Mouse (Mus musculus) activated CD4-positive, CD25-positive, alpha-beta regulatory T cell, adult 9 weeks (primary cell): ENCODE results near the gene Plekhd1. TPM values are rescaled to one million over a fixed set of nuclear protein-coding genes. Genes with fewer than 3 reads are reported as not detected.

Experiments used
- polyA plus RNA-seq: library from polyadenylated mRNA; unstranded; fragments of 100-300 nt; shearing (Covaris generic); gene quantifications from one replicate; pipeline ENCODE4 v1.2.1, GENCODE M21; 2017

Gene Plekhd1
- polyA plus RNA-seq: 0.38 TPM

GRCm38 (mm10) chr12:80692269-80692972 lies at the start of gene Plekhd1:
Gene Plekhd1, plus strand, starts transcription at chr12:80692591.

GRCm38 (mm10) chr12:80643693-80644505 lies 48.5 kb upstream of the Plekhd1 start, which contains the start of the genes Slc39a9 and Erh:
Gene Slc39a9, plus strand, starts transcription at chr12:80643883.
Gene Erh, minus strand, starts transcription at chr12:80644341.

GRCm38 (mm10) chr12:80760396-80760801 lies 68.0 kb downstream of the Plekhd1 start, which contains the start of gene Ccdc177:
Gene Ccdc177, minus strand, starts transcription at chr12:80760687.

Other genes starting within 250 kb of the Plekhd1 start
- gene Exd2, start 229.5 kb upstream of the Plekhd1 start, polyA plus RNA-seq: 42.0 TPM
- not detected for gene Galnt16, start 174.3 kb upstream of the Plekhd1 start, polyA plus RNA-seq
- gene Slc39a9, start 48.7 kb upstream of the Plekhd1 start, polyA plus RNA-seq: 43.0 TPM
- 73.5 TPM for gene Erh, start 48.2 kb upstream of the Plekhd1 start, polyA plus RNA-seq
- gene Ccdc177, start 68.1 kb downstream of the Plekhd1 start, polyA plus RNA-seq: not detected
- gene Susd6, start 97.9 kb downstream of the Plekhd1 start, polyA plus RNA-seq: 26.5 TPM